Mouse (Mus musculus): ENCODE results near the gene Tapbpl. TPM values are rescaled to one million over a fixed set of nuclear protein-coding genes. Genes with fewer than 3 reads are reported as not detected.
A peak's percentile ranks its signal among the peaks of the same experiment; 100 is the strongest.

Tapbpl gene
- polyA plus RNA-seq, 1 experiment = not detected

DNA sequence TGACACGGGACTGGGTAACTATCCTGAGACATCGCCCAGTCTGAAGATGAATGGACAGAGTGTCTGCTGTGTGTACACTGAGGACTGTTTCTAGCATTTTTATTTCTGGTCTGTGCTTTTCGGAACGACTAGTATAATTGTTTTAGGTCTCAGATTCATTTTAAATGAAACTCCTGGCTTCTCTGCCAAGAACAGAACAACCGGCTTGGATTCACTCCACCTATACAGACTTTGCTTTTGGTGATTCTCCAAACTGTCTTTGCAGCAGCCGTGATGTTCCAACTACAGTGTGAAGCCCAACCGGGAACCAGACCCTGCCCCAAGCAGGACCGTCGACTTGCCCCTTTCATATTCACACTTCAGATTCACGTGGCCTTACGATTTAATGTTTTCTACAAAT, 13.8 kb downstream of the Tapbpl start:
- no peak for TF ChIP-seq CTCF (IDR thresholded peaks at IDR 0.05; ENCODE audit: insufficient read depth, low read depth, low read length)
- no peak for TF ChIP-seq POLR2A (IDR thresholded peaks at IDR 0.05; ENCODE audit: insufficient read depth, low read depth, low read length)
- no peaks in the 10 kb centered on the region for H3K4me1 ChIP-seq (ENCODE audit: control insufficient read depth, insufficient read depth, low read length)
- no peak overlapping the region for H3K27ac ChIP-seq (ENCODE audit: insufficient read depth, low read depth, low read length)
- 75% methylated on average over 11 of the region's 11 CpGs for WGBS
- no peak overlapping the region for H3K4me3 ChIP-seq (ENCODE audit: insufficient read depth, low read depth, low read length)

- no peak overlapping the region for H3K27ac ChIP-seq (ENCODE audit: insufficient read depth, low read depth, low read length)
- TF ChIP-seq CTCF (IDR thresholded peaks at IDR 0.05; ENCODE audit: insufficient read depth, low read depth, low read length) = no peak
- TF ChIP-seq POLR2A (IDR thresholded peaks at IDR 0.05; ENCODE audit: insufficient read depth, low read depth, low read length) = no peak
- WGBS = 64% methylated on average over 2 of the region's 2 CpGs
- H3K4me1 ChIP-seq (ENCODE audit: control insufficient read depth, insufficient read depth, low read length) = no peaks in the 10 kb centered on the region
- no peak overlapping the region for H3K4me3 ChIP-seq (ENCODE audit: insufficient read depth, low read depth, low read length)
Measured at GRCm38 (mm10) chr6:125216898-125217297, 14.8 kb downstream of the Tapbpl start.

GRCm38 (mm10) chr6:125215148-125215954, 16.3 kb downstream of the Tapbpl start, which contains the start of gene Vamp1:
Vamp1 (plus strand) TSS chr6:125215551.
- peak within 1 kb of the TSS; percentile 88 for H3K27ac ChIP-seq (ENCODE audit: insufficient read depth, low read depth, low read length)
- no peaks in the 10 kb centered on the region for H3K4me1 ChIP-seq (ENCODE audit: control insufficient read depth, insufficient read depth, low read length)
- peak within 1 kb of the TSS; percentile 96 for H3K4me3 ChIP-seq (ENCODE audit: insufficient read depth, low read depth, low read length)
- TF ChIP-seq POLR2A (IDR thresholded peaks at IDR 0.05; ENCODE audit: insufficient read depth, low read depth, low read length) (peak; percentile 90), CTCF (IDR thresholded peaks at IDR 0.05; ENCODE audit: insufficient read depth, low read depth, low read length) (no peak)
- WGBS = under 1% methylated on average over 48 of the region's 48 CpGs

DNA sequence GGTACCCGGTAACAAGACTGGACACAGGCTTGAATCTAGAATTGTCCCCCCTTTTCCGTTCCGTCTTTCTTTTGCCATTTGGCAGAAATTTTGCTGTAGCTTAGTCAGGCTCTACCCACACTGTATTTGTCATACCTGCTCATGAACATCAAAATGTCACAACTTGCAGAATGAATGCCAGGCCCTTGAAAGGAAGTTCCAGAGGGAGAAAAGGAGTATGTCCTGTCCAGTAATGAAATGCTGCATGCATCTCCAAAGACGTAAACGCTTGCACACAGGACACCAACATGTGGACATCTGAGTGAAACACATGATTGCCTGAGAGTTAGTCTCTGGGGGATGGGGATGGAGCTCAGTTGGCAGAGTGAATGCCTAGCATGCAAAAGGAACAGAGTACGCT, 17.9 kb downstream of the Tapbpl start:
- H3K4me3 ChIP-seq (ENCODE audit: insufficient read depth, low read depth, low read length) = no peak overlapping the region
- H3K4me1 ChIP-seq (ENCODE audit: control insufficient read depth, insufficient read depth, low read length) = no peaks in the 10 kb centered on the region
- H3K27ac ChIP-seq (ENCODE audit: insufficient read depth, low read depth, low read length) = no peak overlapping the region
- TF ChIP-seq CTCF (IDR thresholded peaks at IDR 0.05; ENCODE audit: insufficient read depth, low read depth, low read length) (no peak), POLR2A (IDR thresholded peaks at IDR 0.05; ENCODE audit: insufficient read depth, low read depth, low read length) (no peak)
- 70% methylated on average over 6 of the region's 6 CpGs for WGBS

DNA sequence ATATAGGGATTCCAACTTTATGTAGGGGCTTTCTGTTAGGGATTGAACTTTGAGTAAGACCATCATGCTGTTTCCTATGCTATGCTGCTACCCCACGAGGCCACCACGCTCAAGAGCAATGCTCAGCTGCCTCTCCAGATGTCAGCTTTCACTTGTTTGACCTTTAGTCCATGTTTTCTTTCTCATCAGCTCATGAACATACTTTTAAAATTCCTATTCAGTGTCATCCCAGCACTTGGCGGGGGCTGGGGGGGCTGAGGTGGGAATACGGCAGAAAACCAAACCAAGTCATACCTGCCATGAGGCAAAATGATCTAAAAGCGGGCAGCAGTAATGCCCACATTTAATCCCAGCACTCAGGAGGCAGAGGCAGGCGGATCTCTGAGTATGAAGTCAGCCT, 18.5 kb downstream of the Tapbpl start:
- WGBS = 75% methylated on average over 6 of the region's 6 CpGs
- no peak for TF ChIP-seq POLR2A (IDR thresholded peaks at IDR 0.05; ENCODE audit: insufficient read depth, low read depth, low read length)
- no peak for TF ChIP-seq CTCF (IDR thresholded peaks at IDR 0.05; ENCODE audit: insufficient read depth, low read depth, low read length)
- Histone ChIP-seq H3K4me3 (ENCODE audit: insufficient read depth, low read depth, low read length) (no peak overlapping the region), H3K27ac (ENCODE audit: insufficient read depth, low read depth, low read length) (no peak overlapping the region), H3K4me1 (ENCODE audit: control insufficient read depth, insufficient read depth, low read length) (no peaks in the 10 kb centered on the region)

DNA sequence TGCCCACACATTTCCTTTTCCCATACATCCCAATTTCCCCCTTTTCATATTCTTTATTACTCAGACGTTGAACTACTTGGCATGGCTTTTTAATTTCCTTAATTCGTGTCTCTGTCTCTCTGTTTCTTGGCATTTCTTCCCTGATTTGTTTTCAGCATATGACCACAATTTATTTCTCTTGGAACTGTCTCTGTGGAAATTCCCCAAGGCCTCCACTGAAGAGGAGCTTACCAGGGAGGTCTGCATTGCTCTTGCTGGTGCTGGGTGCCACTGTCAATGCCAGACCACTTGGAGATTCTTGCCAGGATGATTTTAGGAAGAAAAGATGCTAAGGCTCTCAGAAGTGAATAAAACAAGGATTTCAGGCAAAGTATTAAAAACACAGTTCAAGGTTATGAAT, 19.0 kb downstream of the Tapbpl start:
- H3K4me1 ChIP-seq (ENCODE audit: control insufficient read depth, insufficient read depth, low read length) = no peaks in the 10 kb centered on the region
- WGBS = 23% methylated on average over 2 of the region's 2 CpGs
- no peak overlapping the region for H3K4me3 ChIP-seq (ENCODE audit: insufficient read depth, low read depth, low read length)
- no peak overlapping the region for H3K27ac ChIP-seq (ENCODE audit: insufficient read depth, low read depth, low read length)
- TF ChIP-seq CTCF (IDR thresholded peaks at IDR 0.05; ENCODE audit: insufficient read depth, low read depth, low read length) (no peak), POLR2A (IDR thresholded peaks at IDR 0.05; ENCODE audit: insufficient read depth, low read depth, low read length) (no peak)

DNA sequence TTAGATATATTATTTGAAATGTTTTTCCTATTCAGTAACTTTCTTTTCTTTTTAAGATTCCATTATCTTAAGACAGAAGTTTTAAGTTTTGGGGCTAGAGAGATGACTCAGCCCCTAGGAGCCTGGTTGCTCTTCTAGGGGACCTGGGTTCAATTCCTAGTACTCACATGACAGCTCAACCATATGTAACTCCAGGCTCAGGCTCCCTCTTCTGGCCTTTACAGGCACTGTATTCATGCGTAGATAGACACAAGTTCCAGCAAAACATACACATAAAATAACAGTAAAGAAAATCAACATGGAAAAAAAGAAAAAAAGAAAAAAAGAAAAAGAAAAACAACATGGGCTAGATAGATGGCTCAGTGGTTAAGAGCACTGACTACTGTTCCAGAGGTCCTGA, 21.2 kb downstream of the Tapbpl start:
- H3K4me3 ChIP-seq (ENCODE audit: insufficient read depth, low read depth, low read length) = no peak overlapping the region
- no peak for TF ChIP-seq CTCF (IDR thresholded peaks at IDR 0.05; ENCODE audit: insufficient read depth, low read depth, low read length)
- no peak for TF ChIP-seq POLR2A (IDR thresholded peaks at IDR 0.05; ENCODE audit: insufficient read depth, low read depth, low read length)
- WGBS = 88% methylated on average over 1 of the region's 1 CpGs

DNA sequence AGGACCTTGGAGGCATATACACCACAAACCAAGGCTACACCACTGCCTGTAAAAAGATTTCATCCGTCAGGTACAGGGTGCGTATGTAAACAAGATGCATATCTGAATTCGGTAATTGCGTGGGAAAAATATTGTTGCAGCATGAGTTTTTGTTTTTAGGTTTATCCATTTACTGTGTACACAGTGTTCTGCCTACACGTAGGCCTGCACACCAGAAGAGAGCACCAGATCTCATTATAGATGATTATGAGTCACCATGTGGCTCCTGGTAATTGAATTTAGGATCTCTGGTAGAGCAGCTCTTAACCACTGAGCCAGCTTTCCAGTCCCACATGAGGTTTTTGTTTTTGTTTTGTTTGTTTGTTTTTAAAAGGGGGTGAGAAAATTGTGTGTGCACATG, 34.5 kb downstream of the Tapbpl start:
- WGBS = 47% methylated on average over 5 of the region's 5 CpGs
- Histone ChIP-seq H3K4me1 (ENCODE audit: control insufficient read depth, insufficient read depth, low read length) (peaks cover 5% of the 10 kb centered on the region; the same call in 1 of the 2 replicates), H3K27ac (ENCODE audit: insufficient read depth, low read depth, low read length) (peak overlapping the region; percentile 46), H3K4me3 (ENCODE audit: insufficient read depth, low read depth, low read length) (no peak overlapping the region)
- no peak for TF ChIP-seq CTCF (IDR thresholded peaks at IDR 0.05; ENCODE audit: insufficient read depth, low read depth, low read length)
- TF ChIP-seq POLR2A (IDR thresholded peaks at IDR 0.05; ENCODE audit: insufficient read depth, low read depth, low read length) = no peak

More for the DNA sequence above, 21.2 kb downstream of the Tapbpl start:
- H3K4me1 ChIP-seq (ENCODE audit: control insufficient read depth, insufficient read depth, low read length) = no peaks in the 10 kb centered on the region
- H3K27ac ChIP-seq (ENCODE audit: insufficient read depth, low read depth, low read length) = no peak overlapping the region

GRCm38 (mm10) chr6:125196301-125196700, 35.4 kb downstream of the Tapbpl start:
- Histone ChIP-seq H3K4me3 (ENCODE audit: insufficient read depth, low read depth, low read length) (no peak overlapping the region), H3K27ac (ENCODE audit: insufficient read depth, low read depth, low read length) (no peak overlapping the region), H3K4me1 (ENCODE audit: control insufficient read depth, insufficient read depth, low read length) (peaks cover 5% of the 10 kb centered on the region; the same call in 1 of the 2 replicates)
- TF ChIP-seq POLR2A (IDR thresholded peaks at IDR 0.05; ENCODE audit: insufficient read depth, low read depth, low read length) = no peak
- no peak for TF ChIP-seq CTCF (IDR thresholded peaks at IDR 0.05; ENCODE audit: insufficient read depth, low read depth, low read length)
- 45% methylated on average over 3 of the region's 3 CpGs for WGBS
